Mouse (Mus musculus): Measurements from ENCODE around the gene Rbsn. TPM values are rescaled to one million over a fixed set of nuclear protein-coding genes. Genes with fewer than 3 reads are reported as not detected.

Gene Rbsn
- 16.8 TPM for polyA plus RNA-seq (2015; fragmentation: Illumina TruSeq; extraction: RNeasy Lipid Tissue Mini Kit (QIAGEN cat#74804); ENCODE audit: insufficient read depth, low replicate concordance)

GRCm38 (mm10) chr6:92214773-92215449, at the start of gene Rbsn:
TSS of gene Rbsn (minus strand) at chr6:92214925.

GRCm38 (mm10) chr6:92244591-92244990, 29.9 kb upstream of the Rbsn start, which contains the start of gene Trh:
TSS of gene Trh (minus strand) at chr6:92244650.

GRCm38 (mm10) chr6:92183621-92184131, 31.0 kb downstream of the Rbsn start, which contains the start of gene Mrps25:
TSS of gene Mrps25 (minus strand) at chr6:92184033.

Other genes with a start within 250 kb of the Rbsn start
- gene Fgd5, start 236.0 kb downstream of the Rbsn start, polyA plus RNA-seq (2015; fragmentation: Illumina TruSeq; extraction: RNeasy Lipid Tissue Mini Kit (QIAGEN cat#74804); ENCODE audit: insufficient read depth, low replicate concordance): 14.8 TPM
- 56.0 TPM for gene Nr2c2, start 123.5 kb downstream of the Rbsn start, polyA plus RNA-seq (2015; fragmentation: Illumina TruSeq; extraction: RNeasy Lipid Tissue Mini Kit (QIAGEN cat#74804); ENCODE audit: insufficient read depth, low replicate concordance)
- gene Mrps25, start 30.9 kb downstream of the Rbsn start, polyA plus RNA-seq (2015; fragmentation: Illumina TruSeq; extraction: RNeasy Lipid Tissue Mini Kit (QIAGEN cat#74804); ENCODE audit: insufficient read depth, low replicate concordance): 25.5 TPM
- gene Trh, start 29.7 kb upstream of the Rbsn start, polyA plus RNA-seq (2015; fragmentation: Illumina TruSeq; extraction: RNeasy Lipid Tissue Mini Kit (QIAGEN cat#74804); ENCODE audit: insufficient read depth, low replicate concordance): not detected

All from spleen, adult 10 weeks (tissue).